Mouse (Mus musculus) ES-Bruce4 (cell line): ENCODE measurements around the gene Klhdc10.

Experiments
- CTCF ChIP-seq: IDR thresholded peaks from one replicate; pipeline ENCODE4 v1.8.1; 2011; ENCODE audit warnings: low read depth, low read length
- EP300 ChIP-seq: IDR thresholded peaks from 2 replicates; pipeline ENCODE4 v1.6.1; 2011; ENCODE audit warnings: low read depth, low read length; ENCODE audit not compliant: insufficient read depth
- POLR2A ChIP-seq: IDR thresholded peaks from one replicate; pipeline ENCODE4 v1.8.1; 2011; ENCODE audit warnings: low read length; ENCODE audit not compliant: insufficient read depth

DNA sequence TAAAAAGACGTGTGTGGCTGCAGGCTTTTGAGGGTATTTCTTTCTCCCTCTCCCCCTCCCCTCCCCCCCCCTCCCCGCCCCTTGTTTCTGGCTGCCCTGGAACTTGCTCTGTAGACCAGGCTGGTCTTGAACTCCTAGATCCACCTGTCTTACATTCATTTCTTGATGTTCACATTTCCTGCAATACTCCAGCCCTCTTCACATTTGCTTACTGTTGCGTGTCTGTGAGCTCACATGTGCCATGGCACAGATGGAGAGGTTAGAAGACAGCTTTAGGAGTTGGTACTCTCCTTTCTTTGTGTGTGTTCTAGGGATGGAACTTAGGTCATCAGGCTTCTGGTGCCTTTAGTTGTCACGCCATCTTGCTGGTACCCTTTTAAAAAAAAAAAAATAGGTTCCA lies 6.6 kb downstream of the Klhdc10 start:
- no peak for TF ChIP-seq CTCF
- no peak for TF ChIP-seq EP300
- TF ChIP-seq POLR2A = no peak
